25 mouse cellular contexts compared by ENCODE assay signal in the genomic region with DNA sequence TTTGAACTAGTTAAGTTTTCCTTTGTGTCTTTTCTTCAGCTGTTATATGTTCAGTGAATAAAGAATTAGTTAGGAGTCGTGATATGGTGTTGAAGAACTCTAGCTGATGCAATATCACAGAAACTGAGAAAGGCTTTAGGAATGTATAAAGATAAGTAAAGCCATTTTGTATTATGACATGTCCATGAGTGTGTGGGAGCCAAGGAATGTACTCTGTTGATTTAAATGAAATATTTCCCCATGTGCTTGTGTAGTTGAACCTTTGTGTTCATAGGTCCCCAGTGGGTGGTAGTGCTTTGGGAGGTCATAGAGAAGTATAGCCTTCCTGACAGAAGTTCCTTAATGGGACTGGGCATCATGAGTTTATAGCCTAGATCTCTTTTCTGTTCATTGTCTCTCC.
DNase-seq lines count a peak whose midpoint lies in the region; ATAC-seq lines count a peak whose summit lies in the region.
"Had no signal": no experiment of that assay in that cellular context is flagged by ENCODE, and none has a peak within 500 bp of the region (broad histone marks: within the 10 kb centered on the region; RNA-seq: fewer than 3 reads in every experiment).

No protein-coding gene starts in this region.

- no peak overlapping the region for H3K4me3 ChIP-seq in lung, embryonic 16.5 days (ENCODE audit: low read length)
- H3K4me3 ChIP-seq in forebrain, embryonic 12.5 days (replicated peaks), result no peak overlapping the region
- H3K4me3 ChIP-seq: embryonic facial prominence, embryonic 13.5 days; embryonic facial prominence, embryonic 15.5 days had no signal

- no peak overlapping the region for H3K4me2 ChIP-seq in lung, embryonic 16.5 days (ENCODE audit: low read depth, low read length)
- H3K4me2 ChIP-seq in forebrain, embryonic 12.5 days, result no peak overlapping the region
- H3K4me2 ChIP-seq: embryonic facial prominence, embryonic 13.5 days; embryonic facial prominence, embryonic 15.5 days had no signal

- ATAC-seq in lung, embryonic 16.5 days (ENCODE audit: low read depth), result peak; percentile 31; the same call in 1 of the 2 replicates
- ATAC-seq in forebrain, embryonic 12.5 days (ENCODE audit: low FRiP score), result no peak
- ATAC-seq: CD4-positive, CD25-positive, alpha-beta regulatory T cell, adult 4 months; forebrain, embryonic 14.5 days; forebrain, embryonic 16.5 days had no signal

- no peaks in the 10 kb centered on the region for H3K4me1 ChIP-seq in lung, embryonic 16.5 days (replicated peaks; ENCODE audit: control insufficient read depth, insufficient read depth, low read length)
- no peaks in the 10 kb centered on the region for H3K4me1 ChIP-seq in forebrain, embryonic 12.5 days
- H3K4me1 ChIP-seq: embryonic facial prominence, embryonic 13.5 days; embryonic facial prominence, embryonic 15.5 days had no signal

- no peak for DNase-seq in lung, postnatal 10 days
- DNase-seq in 3T3-L1 (ENCODE audit: low read depth, low spot score), result peak; percentile 58
- peak; percentile 54 for DNase-seq in NIH3T3 (ENCODE audit: low read depth)
- peak; percentile 0 for DNase-seq in mesoderm, embryonic 11.5 days (ENCODE audit: low read depth, low spot score)
- DNase-seq in spleen, postnatal 14 days (ENCODE audit: low spot score in 2 of 2), result no peak
- DNase-seq: adrenal gland, adult 2 months; adrenal gland, postnatal 10 days; adrenal gland, postnatal 25 days; B cell, adult 2 months; cerebellum, adult 11 months; cerebellum, adult 18-20 months; cerebellum, adult 8-10 months; cerebellum, adult 9-11 months; cerebellum, postnatal 14 days; cerebellum, postnatal 36 days; embryo, embryonic 11 days had no signal

- no peaks in the 10 kb centered on the region for H3K9me3 ChIP-seq in lung, embryonic 16.5 days (ENCODE audit: control insufficient read depth, low read length)
- H3K9me3 ChIP-seq in forebrain, embryonic 12.5 days, result no peaks in the 10 kb centered on the region
- H3K9me3 ChIP-seq: embryonic facial prominence, embryonic 13.5 days; embryonic facial prominence, embryonic 15.5 days had no signal

- no peaks in the 10 kb centered on the region for H3K27me3 ChIP-seq in lung, embryonic 16.5 days (ENCODE audit: control insufficient read depth, insufficient read depth, low read depth, low read length)
- H3K27me3 ChIP-seq in forebrain, embryonic 12.5 days, result no peaks in the 10 kb centered on the region
- H3K27me3 ChIP-seq: CH12.LX; embryonic facial prominence, embryonic 13.5 days; embryonic facial prominence, embryonic 15.5 days had no signal

- no peaks in the 10 kb centered on the region for H3K36me3 ChIP-seq in lung, embryonic 16.5 days (ENCODE audit: control insufficient read depth, insufficient read depth, low read length)
- H3K36me3 ChIP-seq in forebrain, embryonic 12.5 days (replicated peaks), result no peaks in the 10 kb centered on the region
- H3K36me3 ChIP-seq: embryonic facial prominence, embryonic 13.5 days; embryonic facial prominence, embryonic 15.5 days; G1E had no signal

- no peak overlapping the region for H3K27ac ChIP-seq in lung, embryonic 16.5 days (ENCODE audit: low read length)
- no peak overlapping the region for H3K27ac ChIP-seq in forebrain, embryonic 12.5 days
- H3K27ac ChIP-seq: embryonic facial prominence, embryonic 13.5 days; embryonic facial prominence, embryonic 15.5 days had no signal

- no peak overlapping the region for H3K9ac ChIP-seq in lung, embryonic 16.5 days (ENCODE audit: low read length)
- no peak overlapping the region for H3K9ac ChIP-seq in forebrain, embryonic 12.5 days
- H3K9ac ChIP-seq: embryonic facial prominence, embryonic 13.5 days; embryonic facial prominence, embryonic 15.5 days had no signal

- 32% methylated on average over 1 of the region's 1 CpGs for WGBS in lung, embryonic 16.5 days
- WGBS in forebrain, embryonic 12.5 days, result 84% methylated on average over 1 of the region's 1 CpGs

Comparison
In these comparisons a context has a peak if more than half of its experiments do, and no peak if none do; other contexts are left out.
1. DNase-seq: peak in 3T3-L1 (single experiment), NIH3T3 (single experiment) and mesoderm, embryonic 11.5 days (single experiment); none in lung, postnatal 10 days (single experiment) and spleen, postnatal 14 days (0 of 2).